Mouse (Mus musculus) cerebellum, postnatal 25 days (tissue): ENCODE data around the gene Ptges2.

Experiments
- DNase-seq, 2 experiments: peaks; one replicate each; pipeline ENCODE4 v3.0.0; 2021; ENCODE audit warnings: mixed read lengths in 2 of 2

Gene Ptges2

GRCm38 (mm10) chr2:32416556-32416955, 20.9 kb downstream of the Ptges2 start:
- DNase-seq, result no peak

- DNase-seq, result no peak
These were observed 21.8 kb downstream of the Ptges2 start for GRCm38 (mm10) chr2:32417486-32417885.

GRCm38 (mm10) chr2:32418430-32419151, 22.9 kb downstream of the Ptges2 start:
- no peak for DNase-seq

GRCm38 (mm10) chr2:32419359-32419758, 23.7 kb downstream of the Ptges2 start:
- peak in 1 of 2 experiments; percentile 66 for DNase-seq

GRCm38 (mm10) chr2:32420066-32420608, 24.4 kb downstream of the Ptges2 start:
- DNase-seq, result no peak

- no peak for DNase-seq
These were observed 25.0 kb downstream of the Ptges2 start for GRCm38 (mm10) chr2:32420647-32421046.

GRCm38 (mm10) chr2:32421851-32422251, 26.2 kb downstream of the Ptges2 start:
- no peak for DNase-seq

GRCm38 (mm10) chr2:32423481-32424331, 28.0 kb downstream of the Ptges2 start:
- DNase-seq, result peak; percentile 55 to 57

GRCm38 (mm10) chr2:32424796-32425195, 29.1 kb downstream of the Ptges2 start:
- no peak for DNase-seq

- DNase-seq, result no peak
These were observed 29.9 kb downstream of the Ptges2 start for GRCm38 (mm10) chr2:32425568-32425967.

- no peak for DNase-seq
These were observed 30.4 kb downstream of the Ptges2 start for GRCm38 (mm10) chr2:32426141-32426540.

GRCm38 (mm10) chr2:32427720-32428119, 32.0 kb downstream of the Ptges2 start:
- DNase-seq, result no peak

- DNase-seq, result no peak
These were observed 32.6 kb downstream of the Ptges2 start for GRCm38 (mm10) chr2:32428262-32428722.

GRCm38 (mm10) chr2:32429215-32429891, 33.7 kb downstream of the Ptges2 start:
- DNase-seq, result no peak

- peak; percentile 92 to 93 for DNase-seq
These were observed 35.3 kb downstream of the Ptges2 start for GRCm38 (mm10) chr2:32430701-32431676.

GRCm38 (mm10) chr2:32436686-32437372, 41.1 kb downstream of the Ptges2 start:
- no peak for DNase-seq

- no peak for DNase-seq
These were observed 42.0 kb downstream of the Ptges2 start for GRCm38 (mm10) chr2:32437612-32438166.

GRCm38 (mm10) chr2:32438733-32439132, 43.0 kb downstream of the Ptges2 start:
- no peak for DNase-seq

- DNase-seq, result no peak
These were observed 43.5 kb downstream of the Ptges2 start for GRCm38 (mm10) chr2:32439177-32439576.

GRCm38 (mm10) chr2:32440164-32440563, 44.5 kb downstream of the Ptges2 start:
- no peak for DNase-seq

- no peak for DNase-seq
These were observed 44.9 kb downstream of the Ptges2 start for GRCm38 (mm10) chr2:32440632-32441031.
